Mouse (Mus musculus) CH12.LX (cell line): ENCODE results near the gene Ostm1.

Source experiments
- CHD1 ChIP-seq: IDR thresholded peaks from 2 replicates; pipeline ENCODE4 v1.6.1; 2012; ENCODE audit warnings: low read depth, low read length, improper control_type of control experiment, inconsistent platforms
- CTCF ChIP-seq, 2 experiments: IDR thresholded peaks in 1 of 2; conservative IDR thresholded peaks in 1 of 2; 2 replicates each; pipeline ENCODE4 v1.5.1; 2011 to 2012; ENCODE audit warnings: low read depth in 2 of 2, low read length in 2 of 2, improper control_type of control experiment in 1 of 2, inconsistent platforms in 1 of 2, mild to moderate bottlenecking in 1 of 2, moderate library complexity in 1 of 2
- TBP ChIP-seq: conservative IDR thresholded peaks from 2 replicates; pipeline ENCODE4 v1.6.1; 2011; ENCODE audit warnings: low read depth, low read length, improper control_type of control experiment
- ZNF384 ChIP-seq: IDR thresholded peaks from 2 replicates; pipeline ENCODE4 v1.6.1; 2012; ENCODE audit warnings: low read depth, low read length, improper control_type of control experiment, inconsistent platforms

GRCm38 (mm10) chr10:42698994-42699393 is 115.4 kb downstream of the Ostm1 start:
- no peak for TF ChIP-seq CTCF (conservative IDR thresholded peaks at IDR 0.05 in 1 of 2, IDR thresholded peaks at IDR 0.05 in 1 of 2; ENCODE audit: low read depth in 2 of 2, low read length in 2 of 2)
- TF ChIP-seq ZNF384, result no peak
- TF ChIP-seq CHD1, result no peak
- TF ChIP-seq TBP, result no peak
